Mouse (Mus musculus) urinary bladder, postnatal 14 days (tissue): ENCODE results near the gene Pdc.
"Not testable (repeated sequence)": the region's sequence is repeated elsewhere in the genome, so short reads cannot be mapped to it uniquely, and the experiment has no call there.

Experiments
- DNase-seq: peaks from one replicate; pipeline ENCODE4 v3.0.0; 2021; ENCODE audit warnings: low spot score

Gene Pdc

GRCm38 (mm10) chr1:150319205-150319604, at the start of gene Pdc:
Gene Pdc (plus strand): TSS chr1:150319417.
- no peak for DNase-seq

- DNase-seq = not testable (repeated sequence)
These were observed 25.2 kb upstream of the Pdc start for GRCm38 (mm10) chr1:150294051-150294450.

GRCm38 (mm10) chr1:150307599-150307998, 11.6 kb upstream of the Pdc start:
- DNase-seq = no peak

GRCm38 (mm10) chr1:150335111-150335510, 15.9 kb downstream of the Pdc start:
- no peak for DNase-seq

GRCm38 (mm10) chr1:150360864-150361263, 41.6 kb downstream of the Pdc start:
- no peak for DNase-seq

- no peak for DNase-seq
These were observed 53.7 kb downstream of the Pdc start for GRCm38 (mm10) chr1:150372895-150373294.

- DNase-seq = no peak
These were observed 55.0 kb downstream of the Pdc start for GRCm38 (mm10) chr1:150374247-150374646.
